Mouse (Mus musculus) CD4-positive helper T cell, adult 2 months (primary cell): ENCODE measurements around the gene Dgki.

Experiments
- DNase-seq: peaks from one replicate; pipeline ENCODE4 v3.0.0-alpha.2; 2012; ENCODE audit warnings: low read depth, missing footprints, low spot score

Dgki gene

DNA sequence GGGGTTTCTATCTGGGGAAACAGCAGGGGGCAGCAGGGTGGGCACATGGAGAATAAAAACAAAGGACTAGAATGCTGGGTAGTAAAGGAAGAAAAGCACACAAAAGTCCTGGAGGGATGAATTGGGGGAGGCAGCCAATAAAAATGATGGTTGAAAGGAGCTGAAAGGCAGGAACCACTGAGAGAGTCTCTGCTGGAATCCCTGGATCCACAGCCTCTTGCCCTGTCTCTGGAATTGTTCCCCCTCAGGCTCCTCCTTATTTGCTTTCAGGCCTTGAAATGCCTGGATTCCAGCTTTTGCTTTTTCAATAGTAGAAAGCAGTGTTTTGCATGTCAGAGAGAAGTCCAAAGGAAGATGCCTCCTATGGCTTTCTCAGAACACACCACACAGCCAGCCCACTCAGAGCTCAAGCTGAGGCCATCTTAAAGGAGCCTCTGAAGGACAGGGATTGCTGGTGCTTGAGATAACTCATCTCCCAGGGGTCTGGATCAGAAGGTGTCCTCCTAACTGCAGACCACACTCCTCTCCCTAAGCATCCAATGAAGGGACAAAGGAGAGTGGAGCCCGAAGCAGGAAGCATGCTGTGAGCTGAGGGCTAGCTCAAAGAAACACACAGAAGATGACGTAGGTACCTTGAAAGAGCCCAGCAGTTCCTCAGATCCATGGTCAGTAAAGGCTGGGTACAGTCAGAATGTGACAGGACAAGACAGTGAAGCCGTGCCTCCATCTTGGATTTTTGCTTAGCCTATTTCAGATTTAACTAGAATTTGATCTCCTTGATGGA is 441.5 kb downstream of the Dgki start:
- no peak for DNase-seq

DNA sequence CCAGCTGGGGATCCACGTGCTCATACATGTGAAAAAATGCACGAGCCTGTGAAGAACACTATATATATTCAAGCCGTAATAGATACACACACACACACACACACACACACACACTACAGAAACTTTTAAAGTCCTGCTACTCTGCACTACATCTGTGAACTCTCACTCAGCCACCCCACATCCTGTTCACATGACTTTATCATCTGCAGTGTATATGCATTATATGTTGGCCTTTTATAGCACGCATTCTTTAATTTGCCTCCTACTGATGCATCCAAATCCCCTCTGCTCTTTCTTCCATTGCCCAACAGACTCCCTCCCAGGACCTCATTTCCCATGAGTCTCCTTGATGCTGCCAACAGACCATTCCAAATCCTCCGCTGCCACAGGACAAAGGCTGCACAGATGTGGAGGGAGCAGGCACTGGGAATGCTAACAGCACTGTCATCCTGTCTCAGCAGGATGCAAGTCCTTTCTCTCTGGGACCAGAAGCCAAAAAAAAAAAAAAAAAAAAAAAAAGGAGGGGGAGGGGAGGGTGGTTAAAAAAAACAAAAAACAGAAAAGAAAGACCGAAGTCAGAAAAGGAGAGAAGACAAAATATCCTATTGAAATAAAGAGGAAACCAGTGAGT is 442.2 kb downstream of the Dgki start:
- no peak for DNase-seq

DNA sequence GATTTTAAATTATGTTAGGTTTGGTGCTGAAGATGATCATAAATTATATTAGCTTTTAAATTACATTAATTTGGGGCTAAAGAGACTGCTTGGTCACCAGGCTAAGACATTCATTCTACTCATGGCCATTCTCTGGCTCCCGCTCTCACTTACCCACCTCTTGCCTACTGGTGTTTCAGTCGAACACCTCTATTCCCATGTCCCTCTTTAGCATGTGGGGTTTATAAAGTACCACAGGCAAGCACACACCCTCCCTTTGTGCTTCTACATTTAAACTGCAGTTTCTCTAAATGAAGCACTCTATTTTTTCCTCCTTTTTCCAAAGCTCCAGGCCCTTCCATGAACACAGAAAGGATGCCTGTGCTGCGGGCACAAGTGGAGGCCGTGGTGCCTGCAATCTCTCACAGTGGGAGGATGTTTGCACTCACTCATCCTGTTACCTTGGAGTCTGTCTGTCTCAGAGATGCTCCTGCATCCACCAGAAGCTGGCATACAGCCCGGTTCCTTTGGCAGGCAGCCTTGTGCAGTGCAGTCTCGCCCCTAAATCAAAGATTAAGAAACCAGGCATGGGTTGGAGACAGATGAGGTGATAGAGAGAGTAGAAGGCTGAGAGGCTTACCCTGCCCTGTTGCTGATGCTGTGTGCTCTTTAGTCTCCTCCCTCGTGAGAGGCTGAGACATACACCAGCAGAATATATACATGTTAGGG is 449.4 kb downstream of the Dgki start:
- DNase-seq: no peak

DNA sequence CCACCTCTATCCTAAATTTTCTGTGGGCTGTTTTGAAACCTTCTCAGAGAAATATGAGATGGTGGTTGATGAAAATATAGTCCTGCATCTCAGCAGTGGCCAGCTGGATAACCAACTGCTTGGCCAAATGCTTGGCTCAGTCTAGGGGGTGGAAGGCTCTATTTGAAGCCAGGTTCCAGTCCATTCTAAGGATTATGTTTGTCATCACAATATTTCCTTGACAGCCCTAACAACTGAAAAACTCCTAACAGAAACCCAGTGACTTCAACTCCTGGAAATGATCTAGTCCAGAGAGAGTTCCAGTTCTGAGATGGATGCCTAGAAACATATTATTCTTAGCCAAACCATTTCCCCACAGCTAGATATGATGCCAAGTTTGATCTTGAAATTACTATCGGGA is 454.7 kb downstream of the Dgki start:
- DNase-seq: no peak

DNA sequence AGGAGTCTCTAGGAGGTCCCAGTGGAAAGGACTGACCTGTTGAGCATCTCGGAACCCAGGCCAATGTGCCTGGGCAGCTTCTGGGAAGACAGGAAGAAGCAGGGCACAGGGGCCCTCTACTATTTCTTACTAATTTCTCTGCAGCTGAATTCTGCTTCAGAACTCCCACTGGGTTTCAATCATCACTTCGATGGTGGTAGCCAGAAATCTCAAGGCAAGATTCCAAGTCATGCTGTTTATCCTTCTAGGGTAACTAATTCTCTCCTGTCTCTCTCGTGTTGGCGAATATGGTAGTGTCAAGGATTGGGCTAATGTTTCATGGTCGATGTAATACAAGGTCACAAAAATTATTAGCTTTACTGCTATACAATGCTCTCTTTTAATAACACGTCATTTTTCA is 455.7 kb downstream of the Dgki start:
- DNase-seq: no peak

DNA sequence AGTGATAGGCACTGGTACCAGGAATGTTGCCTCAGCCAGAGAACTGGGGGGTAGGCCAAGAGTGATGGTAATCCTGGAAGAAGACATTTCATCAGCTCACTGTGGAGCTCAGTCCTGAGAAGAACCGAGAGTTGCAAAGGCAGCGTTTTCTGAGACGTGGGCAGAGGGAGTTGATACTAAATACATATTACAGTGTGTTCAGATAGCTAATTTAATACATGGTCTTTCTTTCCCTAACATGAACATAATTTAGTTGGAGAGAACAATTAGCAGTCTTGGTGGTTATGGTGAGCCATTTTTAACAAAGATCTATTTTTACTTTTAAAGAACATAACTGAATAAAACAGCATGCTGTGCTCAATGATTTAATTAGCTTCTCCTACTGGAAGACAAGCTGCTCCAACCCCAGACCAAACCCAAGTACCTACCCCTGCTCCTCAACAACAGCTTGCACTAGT is 456.9 kb downstream of the Dgki start:
- no peak for DNase-seq

DNA sequence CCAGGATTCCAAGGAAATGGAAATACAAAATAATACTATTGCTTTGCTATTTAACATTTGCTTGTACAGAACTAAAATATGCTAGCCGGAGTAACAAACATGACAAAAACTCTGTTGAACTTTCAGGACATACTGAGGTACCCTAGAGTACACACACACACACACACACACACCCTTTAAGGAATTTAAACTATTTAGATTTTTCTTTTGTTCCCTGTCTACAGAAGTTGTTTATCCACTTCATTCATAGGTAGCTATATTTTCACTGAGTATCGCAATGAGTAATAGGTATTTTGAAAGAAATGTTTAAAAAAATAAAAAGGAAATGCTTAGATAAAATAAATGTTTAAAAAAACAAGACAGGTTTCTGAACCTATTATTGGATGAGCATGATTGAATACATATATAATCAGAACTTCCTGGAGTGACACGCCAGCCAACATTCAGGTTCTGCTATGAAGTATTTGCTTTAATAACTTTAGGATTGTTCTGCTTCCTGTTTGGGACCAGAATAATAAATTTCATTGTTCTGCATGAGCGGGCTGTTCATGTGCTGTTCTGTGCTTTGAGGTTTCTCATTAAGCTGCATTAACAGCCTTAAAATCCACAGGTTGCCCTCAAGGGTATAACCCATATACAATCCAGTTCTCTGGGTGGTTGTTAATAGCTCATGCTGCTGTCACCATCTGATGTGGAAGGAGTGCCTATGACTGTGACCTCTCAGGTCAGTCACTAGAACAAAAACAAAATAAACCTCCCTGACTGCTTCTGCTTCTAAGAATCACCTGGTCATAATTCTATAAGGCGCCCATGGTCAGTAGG is 457.7 kb downstream of the Dgki start:
- no peak for DNase-seq

DNA sequence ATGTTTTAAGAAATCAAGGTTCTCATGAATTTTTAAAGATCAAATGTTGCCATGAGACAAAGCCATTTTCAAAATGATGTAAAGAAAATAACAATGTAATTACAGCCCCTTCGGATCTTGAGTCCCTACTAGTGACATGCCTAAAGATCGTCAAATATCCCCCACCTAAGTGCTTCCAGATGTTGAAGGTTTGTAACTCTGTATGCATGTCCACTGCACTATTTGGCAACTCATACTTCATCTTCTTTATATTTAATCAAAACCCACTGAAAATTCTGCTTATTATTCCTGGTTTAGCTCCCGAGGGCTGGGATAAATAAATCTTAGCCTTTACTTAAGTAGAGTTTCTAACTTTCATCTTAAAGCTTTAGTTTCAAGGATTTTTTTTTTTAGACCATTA is 458.3 kb downstream of the Dgki start:
- DNase-seq: no peak

DNA sequence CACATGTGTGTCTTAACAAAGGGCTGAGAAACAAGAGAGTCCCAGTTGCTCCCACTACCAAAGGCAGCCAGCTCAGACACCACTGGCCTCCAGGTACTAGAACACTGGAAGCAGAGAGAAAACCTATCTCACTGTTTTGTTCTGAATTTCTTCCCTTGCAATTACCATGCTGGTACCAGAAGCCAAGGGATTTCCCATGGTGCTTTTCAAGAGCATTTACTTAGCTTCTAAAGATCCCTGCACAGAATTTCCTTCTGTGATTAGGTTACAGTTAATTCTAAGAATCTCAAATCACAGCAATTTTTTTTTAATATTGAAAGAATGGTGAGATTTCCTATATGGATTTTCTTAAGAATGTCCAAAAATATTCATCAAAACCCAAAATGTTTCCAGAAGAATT is 458.8 kb downstream of the Dgki start:
- no peak for DNase-seq

DNA sequence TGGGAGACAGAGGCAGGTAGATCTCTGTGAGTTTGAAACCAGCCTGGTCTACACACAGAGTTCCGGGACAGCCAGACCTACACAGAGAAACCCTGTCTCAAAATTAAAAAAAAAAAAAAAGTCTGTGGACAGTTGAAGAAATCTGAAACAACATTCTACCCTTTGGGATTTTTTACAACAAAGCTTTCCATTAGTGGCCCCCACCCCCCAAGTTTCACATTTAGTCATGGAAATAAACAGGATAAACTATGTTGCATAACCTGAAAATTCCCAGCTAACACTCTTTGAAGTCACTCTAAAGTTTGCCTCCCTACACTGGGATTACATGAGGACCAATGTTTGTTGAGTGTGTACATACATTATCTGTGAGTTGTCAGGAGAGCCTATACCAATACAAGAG is 461.2 kb downstream of the Dgki start:
- DNase-seq: no peak

DNA sequence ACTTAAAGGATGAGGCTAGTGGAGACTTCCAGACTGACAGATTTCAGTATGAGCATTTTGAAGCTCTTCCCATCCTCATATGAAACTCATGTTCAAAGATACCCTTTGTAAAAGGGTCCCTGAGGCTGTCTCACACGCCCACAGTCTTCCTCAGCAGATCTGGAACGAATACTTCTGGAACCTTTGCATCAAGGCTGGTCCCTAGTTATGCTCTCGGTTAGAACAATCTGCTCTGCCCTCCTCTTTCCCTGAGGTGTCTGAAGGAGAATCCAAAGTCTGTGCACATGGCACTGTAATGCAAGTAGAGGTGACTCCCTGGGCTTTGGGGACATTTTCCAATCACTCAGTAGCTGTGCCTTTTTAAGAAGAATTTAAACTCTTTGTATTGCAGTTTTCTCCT is 464.6 kb downstream of the Dgki start:
- DNase-seq: no peak

DNA sequence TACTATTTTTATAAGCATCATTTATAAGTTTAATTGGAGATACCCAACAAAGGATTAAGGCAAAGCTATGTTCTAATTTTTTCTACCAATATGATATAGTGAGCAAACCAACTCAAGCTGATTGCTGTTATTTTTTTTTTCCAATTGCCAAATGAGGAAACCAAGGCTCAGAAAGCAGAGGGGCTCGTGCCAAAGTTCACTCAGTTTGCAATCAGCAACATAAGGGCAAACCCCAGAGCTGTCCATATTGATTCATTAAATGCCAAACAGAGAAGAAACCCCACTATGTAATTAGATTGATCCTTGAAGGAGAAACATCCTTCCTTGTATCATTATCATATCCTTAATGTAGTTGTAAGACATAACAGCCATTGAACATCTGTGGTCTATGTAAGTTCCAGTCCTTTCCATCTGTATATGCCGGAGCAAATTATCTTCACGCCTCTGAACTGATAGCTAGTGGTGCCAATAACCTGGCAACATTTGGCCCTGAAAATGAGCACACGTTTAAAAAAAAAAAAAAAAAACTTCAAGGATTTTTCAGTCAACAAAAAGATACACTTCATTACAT is 465.2 kb downstream of the Dgki start:
- DNase-seq: no peak

DNA sequence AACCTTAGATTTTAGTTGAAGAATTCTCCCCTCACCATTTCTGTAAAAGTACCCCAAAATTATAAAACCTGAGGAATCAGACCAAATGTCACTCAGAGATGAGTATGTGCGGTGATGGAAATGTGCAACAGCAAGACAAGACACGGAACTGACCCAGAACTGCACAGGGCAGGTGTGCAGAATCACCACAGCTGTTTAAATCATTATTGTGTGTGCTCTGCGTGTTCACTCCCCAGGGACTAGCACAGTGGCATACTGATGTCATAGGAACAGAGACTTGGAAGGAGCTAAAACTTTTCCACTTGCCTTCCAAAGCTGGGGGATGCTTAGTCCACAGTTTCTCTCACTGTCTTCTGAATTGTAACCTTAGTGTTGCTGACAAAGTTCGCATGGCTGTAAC is 467.3 kb downstream of the Dgki start:
- DNase-seq: no peak

DNA sequence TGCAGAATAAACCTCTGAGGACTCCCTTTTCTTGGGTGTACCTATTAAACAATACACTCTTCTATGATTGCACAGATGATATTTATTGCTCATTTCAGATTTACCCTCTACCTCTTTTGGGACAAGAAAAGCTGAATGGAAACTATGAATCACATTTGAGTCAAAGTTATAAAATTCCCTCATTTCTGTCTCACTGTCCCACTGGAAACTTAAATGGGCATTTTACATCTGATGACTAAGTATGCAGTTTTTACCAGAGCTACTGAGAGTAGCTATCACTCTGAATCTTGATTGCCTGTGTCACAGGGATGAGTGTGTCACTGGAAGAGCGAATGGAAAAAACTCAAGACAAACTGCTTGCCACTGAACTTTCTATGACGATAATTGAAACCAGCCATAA is 467.8 kb downstream of the Dgki start:
- no peak for DNase-seq

DNA sequence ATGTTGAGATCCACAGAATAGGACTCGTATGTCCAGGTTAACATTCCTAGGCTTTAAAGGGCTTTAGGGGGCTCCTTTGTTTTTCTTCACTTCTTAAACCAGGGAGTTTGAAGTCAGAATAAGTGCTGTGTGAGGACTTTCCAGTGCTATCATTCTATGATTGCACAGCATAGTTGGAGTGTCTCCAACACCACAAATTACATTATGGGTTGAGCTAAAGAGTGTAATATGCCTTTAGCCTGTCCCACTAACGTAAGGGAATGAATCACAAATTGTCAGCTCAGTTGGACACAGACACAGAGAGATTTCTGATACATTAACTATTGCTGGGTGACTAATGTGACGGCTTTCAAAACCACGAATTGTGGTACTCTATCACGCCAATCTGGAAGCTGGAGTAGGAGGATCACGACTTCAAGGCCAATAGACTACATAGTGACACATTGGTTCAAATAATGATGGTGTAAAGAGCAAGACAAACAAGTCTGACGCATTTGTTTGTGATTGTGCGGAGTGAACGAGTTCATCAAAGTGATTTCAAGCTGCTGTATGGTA is 469.5 kb downstream of the Dgki start:
- DNase-seq: no peak

DNA sequence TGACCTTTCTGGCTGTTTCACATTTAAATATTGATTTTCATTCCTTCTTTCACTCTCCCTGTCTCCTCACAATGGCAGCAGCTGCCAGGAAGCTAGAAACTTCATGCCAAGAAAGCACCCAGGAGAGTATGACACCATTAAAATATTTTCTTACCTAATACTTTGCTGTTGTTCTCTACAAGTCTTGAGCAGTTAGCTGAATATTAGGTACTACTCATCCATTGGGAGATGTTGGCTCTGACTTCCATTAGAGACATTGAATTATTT is 480.3 kb downstream of the Dgki start:
- no peak for DNase-seq

DNA sequence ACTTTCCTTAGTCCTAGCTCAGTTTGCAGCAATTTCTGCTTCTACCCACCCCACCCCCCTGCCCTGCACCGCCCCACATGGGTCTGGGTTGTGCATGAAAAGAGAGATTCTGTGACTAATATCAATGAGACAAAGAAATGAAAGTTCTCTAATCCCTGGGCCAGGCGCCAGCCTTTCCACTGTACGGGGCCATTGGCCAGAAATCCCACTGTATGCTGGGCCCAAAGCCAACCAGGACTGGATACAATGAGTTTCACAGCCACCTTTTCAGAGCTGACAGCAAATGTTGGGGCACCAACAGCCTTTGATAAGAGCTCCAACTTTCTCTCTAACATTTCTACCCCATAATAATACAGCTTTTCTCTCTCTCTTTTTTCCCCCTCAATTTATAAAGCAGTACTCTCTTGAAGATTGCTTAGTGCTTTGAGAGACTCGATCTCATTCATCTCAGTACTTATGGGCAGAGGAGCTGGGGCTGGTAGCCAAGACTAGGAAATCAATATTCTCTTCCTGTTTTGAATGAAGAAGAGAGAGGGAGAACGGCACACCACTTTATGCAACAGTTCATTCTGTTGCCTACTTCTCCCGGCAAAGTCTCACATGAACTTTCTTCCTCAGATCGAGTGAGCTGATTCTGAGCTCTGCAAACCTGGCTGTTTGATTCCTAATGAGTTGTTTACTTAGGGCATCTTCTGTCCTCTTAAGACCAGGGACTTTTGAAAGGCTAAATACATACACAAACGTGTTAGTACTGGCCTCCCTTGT is 480.8 kb downstream of the Dgki start:
- no peak for DNase-seq

DNA sequence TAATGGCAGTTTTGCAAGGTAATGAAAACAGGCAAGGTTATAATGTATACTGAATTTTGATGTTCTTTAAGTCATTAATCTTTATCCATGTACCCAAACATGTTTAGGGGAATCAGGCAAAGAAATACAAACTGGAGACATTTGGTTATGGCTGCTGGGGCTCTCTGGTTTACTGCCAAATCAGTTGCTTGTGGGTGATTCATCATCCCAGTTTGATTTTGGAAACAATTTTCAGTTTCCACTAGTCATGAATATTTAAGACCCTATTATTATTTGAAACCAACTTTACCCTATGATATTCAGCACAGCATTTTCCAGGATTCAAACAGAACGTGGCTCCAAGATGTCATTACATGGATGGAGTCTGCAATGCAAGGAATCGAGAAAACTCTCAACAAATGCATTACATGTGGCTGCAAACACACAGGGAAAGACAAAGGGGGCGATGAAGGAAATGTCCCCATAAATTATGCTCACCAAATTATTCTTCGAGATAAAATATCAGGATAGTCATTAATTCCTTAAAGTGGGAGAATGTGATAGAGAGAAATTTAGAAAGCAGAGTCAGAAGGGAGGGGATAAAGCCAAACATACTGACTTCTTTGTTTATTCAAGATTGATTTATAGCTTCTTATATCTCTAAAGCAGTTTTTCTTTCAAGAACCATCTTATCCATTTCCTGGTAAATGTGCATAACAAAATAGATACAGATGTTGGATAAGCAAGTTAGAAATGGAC is 481.5 kb downstream of the Dgki start:
- DNase-seq: no peak

DNA sequence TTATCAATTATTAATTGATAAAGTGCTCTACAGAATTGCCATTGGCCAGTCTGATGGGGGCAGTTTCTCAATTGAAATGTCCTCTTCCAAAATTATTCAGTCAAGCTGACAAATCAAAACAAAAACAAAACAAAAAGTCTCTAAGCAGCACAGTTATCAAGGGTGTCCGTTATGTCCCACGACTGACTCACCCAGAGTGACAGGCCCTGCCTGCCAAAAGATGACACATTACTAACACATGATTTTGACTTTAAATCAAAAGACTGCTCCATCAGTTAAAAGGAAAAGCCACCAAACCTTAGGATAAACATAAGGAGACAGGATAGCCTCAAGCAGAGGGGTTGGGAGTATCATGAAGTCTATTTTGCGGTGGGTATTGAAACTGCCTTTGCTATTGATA is 483.3 kb downstream of the Dgki start:
- no peak for DNase-seq

DNA sequence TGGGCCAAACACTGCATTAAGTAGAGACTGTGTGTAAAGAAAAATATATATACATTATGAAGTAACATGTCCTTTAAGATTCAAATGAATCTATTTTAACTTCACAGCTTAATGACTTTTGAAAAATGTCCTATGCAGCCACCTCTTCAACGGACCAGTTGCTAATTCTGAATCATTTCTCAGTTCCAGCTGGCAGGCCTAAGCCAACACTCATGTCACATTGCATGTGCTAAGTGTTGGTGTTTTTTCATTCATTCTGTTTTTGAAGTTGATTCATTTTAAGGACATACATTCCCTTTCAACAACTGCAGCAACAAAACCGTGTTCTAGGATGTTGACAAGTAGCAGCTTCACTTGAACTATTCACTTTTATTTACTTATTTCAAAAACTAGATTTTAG is 484.0 kb downstream of the Dgki start:
- DNase-seq: no peak
